ENCODE assay signal across 1 mouse cellular context in genomic region chrX:7604004-7604403, GRCm38 (mm10).
TF ChIP-seq lines count a peak whose summit lies in the region.

No protein-coding gene starts in this region.

TF ChIP-seq in C2C12, 6 proteins besides CTCF, POLR2A, EP300 and RAD21:
- TF ChIP-seq FOSL1 (IDR thresholded peaks at IDR 0.05; ENCODE audit: insufficient read depth, low read length, poor library complexity, severe bottlenecking) (no peak), MYOD1 (IDR thresholded peaks at IDR 0.05; ENCODE audit: control insufficient read depth, insufficient read length, low read depth) (no peak)
